Comparison of ENCODE assay signal across 9 mouse cellular contexts in the genomic region with DNA sequence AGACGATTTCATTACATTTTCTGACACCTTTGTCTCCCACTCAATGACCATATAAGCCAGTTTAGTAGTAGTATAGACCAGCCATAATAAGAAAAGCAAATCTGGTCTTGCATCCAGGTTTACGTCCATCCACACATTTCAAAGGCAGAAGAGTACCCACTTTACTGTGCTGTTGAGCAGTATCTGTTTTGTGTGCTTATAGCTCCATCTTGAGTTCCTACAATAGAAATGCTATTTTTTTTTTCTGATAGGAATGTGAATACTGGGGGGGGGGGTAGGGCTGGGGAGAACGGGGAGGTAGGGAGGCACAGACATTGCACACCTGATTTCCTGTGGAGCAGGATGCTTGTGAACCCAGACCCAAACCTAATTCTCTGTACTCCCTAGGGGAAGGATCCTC. TPM values are rescaled to one million over a fixed set of nuclear protein-coding genes. Genes with fewer than 3 reads are reported as not detected.
DNase-seq lines count a peak whose midpoint lies in the region; ATAC-seq and TF ChIP-seq lines count a peak whose summit lies in the region.
"Had no signal": no experiment of that assay in that cellular context is flagged by ENCODE, and none has a peak within 500 bp of the region (broad histone marks: within the 10 kb centered on the region; RNA-seq: fewer than 3 reads in every experiment).

No protein-coding gene starts in this region.

- no peak overlapping the region for H3K4me3 ChIP-seq in lung, embryonic 14.5 days (ENCODE audit: low read depth, low read length)
- H3K4me3 ChIP-seq in hindbrain, embryonic 15.5 days = peak overlapping the region; percentile 88
- no peak overlapping the region for H3K4me3 ChIP-seq in kidney, embryonic 14.5 days (ENCODE audit: low read length)

- H3K27me3 ChIP-seq in lung, embryonic 14.5 days (ENCODE audit: insufficient read depth, low read length) = no peaks in the 10 kb centered on the region; the same call in 1 of the 2 replicates
- no peaks in the 10 kb centered on the region for H3K27me3 ChIP-seq in hindbrain, embryonic 15.5 days
- H3K27me3 ChIP-seq in kidney, embryonic 14.5 days (ENCODE audit: control insufficient read depth, insufficient read depth, low read length) = no peaks in the 10 kb centered on the region; the same call in 1 of the 2 replicates

- H3K9me3 ChIP-seq in lung, embryonic 14.5 days (ENCODE audit: low read depth, low read length) = no peaks in the 10 kb centered on the region
- no peaks in the 10 kb centered on the region for H3K9me3 ChIP-seq in hindbrain, embryonic 15.5 days
- no peaks in the 10 kb centered on the region for H3K9me3 ChIP-seq in kidney, embryonic 14.5 days (ENCODE audit: control insufficient read depth, low read length)

- H3K36me3 ChIP-seq in lung, embryonic 14.5 days (ENCODE audit: insufficient read depth) = no peaks in the 10 kb centered on the region
- H3K36me3 ChIP-seq in hindbrain, embryonic 15.5 days = no peaks in the 10 kb centered on the region
- no peaks in the 10 kb centered on the region for H3K36me3 ChIP-seq in kidney, embryonic 14.5 days (ENCODE audit: control insufficient read depth, insufficient read depth, low read length)

- TF ChIP-seq CTCF in lung, embryonic 14.5 days (IDR thresholded peaks at IDR 0.05; ENCODE audit: low read depth) = peak; percentile 47

- 30% methylated on average over 3 of the region's 3 CpGs for WGBS in lung, embryonic 14.5 days
- 21% methylated on average over 3 of the region's 3 CpGs for WGBS in hindbrain, embryonic 15.5 days
- 26% methylated on average over 3 of the region's 3 CpGs for WGBS in kidney, embryonic 14.5 days

- H3K27ac ChIP-seq in lung, embryonic 14.5 days (ENCODE audit: low read depth) = no peak overlapping the region
- H3K27ac ChIP-seq in hindbrain, embryonic 15.5 days (replicated peaks) = peak overlapping the region; percentile 95
- no peak overlapping the region for H3K27ac ChIP-seq in kidney, embryonic 14.5 days (ENCODE audit: low read depth, low read length)

- peak; percentile 62 for DNase-seq in CD4-positive, CD25-positive, alpha-beta regulatory T cell, adult 2 months (ENCODE audit: low read depth, low spot score)
- DNase-seq in lung, embryonic 14.5 days = peak; percentile 60
- DNase-seq in lung, postnatal 14 days = no peak
- DNase-seq in retina, postnatal 1 day = peak; percentile 71
- no peak for DNase-seq in frontal cortex, postnatal 14 days (ENCODE audit: low spot score in 2 of 2)
- DNase-seq: adrenal gland, postnatal 14 days had no signal

- H3K9ac ChIP-seq in lung, embryonic 14.5 days = no peak overlapping the region
- peak overlapping the region; percentile 100 for H3K9ac ChIP-seq in hindbrain, embryonic 15.5 days
- H3K9ac ChIP-seq in kidney, embryonic 14.5 days (ENCODE audit: low read depth, low read length) = no peak overlapping the region

- no peak for ATAC-seq in CD4-positive, CD25-positive, alpha-beta regulatory T cell, adult 4 months
- no peak for ATAC-seq in lung, embryonic 14.5 days (ENCODE audit: insufficient read depth)
- no peak for ATAC-seq in hindbrain, embryonic 15.5 days (ENCODE audit: low FRiP score, low read depth)
- no peak for ATAC-seq in kidney, embryonic 14.5 days (ENCODE audit: low FRiP score, low TSS enrichment)

- 0 out of 2 replicates have a peak, but pooled peaks cover 6% of the 10 kb centered on the region for H3K4me1 ChIP-seq in lung, embryonic 14.5 days (ENCODE audit: insufficient read depth)
- H3K4me1 ChIP-seq in hindbrain, embryonic 15.5 days (replicated peaks) = peaks cover 65% of the 10 kb centered on the region
- H3K4me1 ChIP-seq in kidney, embryonic 14.5 days (ENCODE audit: control insufficient read depth, insufficient read depth, low read length) = peaks cover 18% of the 10 kb centered on the region

- H3K4me2 ChIP-seq in lung, embryonic 14.5 days = no peak overlapping the region
- peak overlapping the region; percentile 77 for H3K4me2 ChIP-seq in hindbrain, embryonic 15.5 days
- H3K4me2 ChIP-seq in kidney, embryonic 14.5 days (replicated peaks; ENCODE audit: low read depth, low read length) = no peak overlapping the region

RNA-seq across cellular contexts. Expression of gene Gabbr1, which starts 2.2 kb away (rescaled TPM):
- 1 to 10 TPM; 4.7 to 8.6 TPM for polyA plus RNA-seq in CD4-positive, CD25-positive, alpha-beta regulatory T cell, adult 4 months (2017; shearing (Covaris generic))
- polyA plus RNA-seq in lung, embryonic 14.5 days (2014; fragmentation: Nextera tagmentation; extraction: Ambion mirVana) = 7.0 and 8.8 TPM in 2 replicates
- 85.2 and 86.0 TPM in 2 replicates for polyA plus RNA-seq in hindbrain, embryonic 15.5 days (2015; fragmentation: Nextera tagmentation; extraction: Ambion mirVana)
- polyA plus RNA-seq in kidney, embryonic 14.5 days (2014; fragmentation: Nextera tagmentation; extraction: Ambion mirVana) = 8.1 and 11.6 TPM in 2 replicates

RNA-seq across cellular contexts. Expression of gene Mog, which starts 24.8 kb away (rescaled TPM):
- not detected for polyA plus RNA-seq in CD4-positive, CD25-positive, alpha-beta regulatory T cell, adult 4 months (2017; shearing (Covaris generic))
- polyA plus RNA-seq in lung, embryonic 14.5 days (2014; fragmentation: Nextera tagmentation; extraction: Ambion mirVana) = 0.11 and 0.13 TPM in 2 replicates
- polyA plus RNA-seq in hindbrain, embryonic 15.5 days (2015; fragmentation: Nextera tagmentation; extraction: Ambion mirVana) = 2.3 TPM in 2 replicates
- polyA plus RNA-seq in kidney, embryonic 14.5 days (2014; fragmentation: Nextera tagmentation; extraction: Ambion mirVana) = 0.12 and 0.14 TPM in 2 replicates

RNA-seq across cellular contexts. Expression of gene Olfr90, which starts 40.3 kb away (rescaled TPM):
- polyA plus RNA-seq in CD4-positive, CD25-positive, alpha-beta regulatory T cell, adult 4 months (2017; shearing (Covaris generic)) = under 1 TPM in 1 of 2 experiments, not detected in 1; 0.11 TPM
- 0.34 TPM in 1 of 2 replicates, not detected in the other for polyA plus RNA-seq in lung, embryonic 14.5 days (2014; fragmentation: Nextera tagmentation; extraction: Ambion mirVana)
- 0.08 TPM in 1 of 2 replicates, not detected in the other for polyA plus RNA-seq in hindbrain, embryonic 15.5 days (2015; fragmentation: Nextera tagmentation; extraction: Ambion mirVana)
- polyA plus RNA-seq in kidney, embryonic 14.5 days (2014; fragmentation: Nextera tagmentation; extraction: Ambion mirVana) = not detected in 2 replicates

RNA-seq across cellular contexts. Expression of gene Zfp57, which starts 47.0 kb away (rescaled TPM):
- polyA plus RNA-seq in CD4-positive, CD25-positive, alpha-beta regulatory T cell, adult 4 months (2017; shearing (Covaris generic)) = not detected
- polyA plus RNA-seq in lung, embryonic 14.5 days (2014; fragmentation: Nextera tagmentation; extraction: Ambion mirVana) = 77.5 and 80.7 TPM in 2 replicates
- 222 and 250 TPM in 2 replicates for polyA plus RNA-seq in hindbrain, embryonic 15.5 days (2015; fragmentation: Nextera tagmentation; extraction: Ambion mirVana)
- 44.6 and 67.5 TPM in 2 replicates for polyA plus RNA-seq in kidney, embryonic 14.5 days (2014; fragmentation: Nextera tagmentation; extraction: Ambion mirVana)

RNA-seq across cellular contexts. Expression of gene Olfr91, which starts 50.1 kb away (rescaled TPM):
- polyA plus RNA-seq in CD4-positive, CD25-positive, alpha-beta regulatory T cell, adult 4 months (2017; shearing (Covaris generic)) = not detected
- polyA plus RNA-seq in lung, embryonic 14.5 days (2014; fragmentation: Nextera tagmentation; extraction: Ambion mirVana) = 0.07 TPM in 1 of 2 replicates, not detected in the other
- polyA plus RNA-seq in hindbrain, embryonic 15.5 days (2015; fragmentation: Nextera tagmentation; extraction: Ambion mirVana) = not detected in 2 replicates
- polyA plus RNA-seq in kidney, embryonic 14.5 days (2014; fragmentation: Nextera tagmentation; extraction: Ambion mirVana) = not detected in 2 replicates

Comparison
In these comparisons a context has a peak if more than half of its experiments do, and no peak if none do; other contexts are left out.
1. DNase-seq: peak in CD4-positive, CD25-positive, alpha-beta regulatory T cell, adult 2 months (single experiment), lung, embryonic 14.5 days (single experiment) and retina, postnatal 1 day (single experiment); none in lung, postnatal 14 days (single experiment) and frontal cortex, postnatal 14 days (0 of 2).